Mouse (Mus musculus) bone marrow, adult 2 months (tissue): ENCODE data around the gene Trpv1.

ENCODE experiments used
- CTCF ChIP-seq: fragments of 200-500 bp; IDR thresholded peaks from 2 replicates; pipeline ENCODE4 v1.5.1; 2011; ENCODE audit warnings: low read length, control low read depth; ENCODE audit not compliant: control insufficient read depth, insufficient read depth
- POLR2A ChIP-seq: fragments of 200-500 bp; IDR thresholded peaks from 2 replicates; pipeline ENCODE4 v1.6.1; 2011; ENCODE audit warnings: low read depth, mild to moderate bottlenecking, control low read depth, low read length, borderline replicate concordance; ENCODE audit not compliant: control insufficient read depth

- TF ChIP-seq CTCF (peak; percentile 22; the same call in 1 of the 2 replicates), POLR2A (no peak)
Observed at GRCm38 (mm10) chr11:73223966-73224365, 10.1 kb upstream of the Trpv1 start.
